Mouse (Mus musculus) MEL (cell line): ENCODE data around the gene Kit. TPM values are rescaled to one million over a fixed set of nuclear protein-coding genes. Genes with fewer than 3 reads are reported as not detected.

Experiments used
- DNase-seq: peaks from one replicate; pipeline ENCODE4 v3.0.0; 2011; ENCODE audit warnings: low read depth, low spot score
- H3K27ac ChIP-seq: 2 replicates; pipeline ENCODE4 v1.5.1; 2012; ENCODE audit warnings: low read depth, mild to moderate bottlenecking, control low read depth, low read length, moderate library complexity; ENCODE audit not compliant: control insufficient read depth
- H3K27me3 ChIP-seq, 2 experiments: fragments of 150-350 bp in 1 of 2; sonication (generic) in 1 of 2; 2 replicates each; pipeline ENCODE4 v1.6.1; 2012; ENCODE audit warnings: low read length in 2 of 2, mild to moderate bottlenecking in 2 of 2, improper control_type of control experiment in 1 of 2, moderate library complexity in 1 of 2; ENCODE audit not compliant: insufficient read depth in 2 of 2, control insufficient read depth in 1 of 2
- H3K36me3 ChIP-seq, 2 experiments: 2 replicates each; pipeline ENCODE4 v1.6.1; 2012 to 2014; ENCODE audit warnings: low read length in 2 of 2, improper control_type of control experiment in 1 of 2, inconsistent platforms in 1 of 2, mild to moderate bottlenecking in 1 of 2; ENCODE audit not compliant: insufficient read depth in 2 of 2, control insufficient read depth in 1 of 2
- H3K4me1 ChIP-seq, 2 experiments: fragments of 150-350 bp in 1 of 2; sonication (generic) in 1 of 2; 2 replicates each; pipeline ENCODE4 v1.6.1; 2012; ENCODE audit warnings: low read length in 2 of 2, improper control_type of control experiment in 1 of 2, mild to moderate bottlenecking in 1 of 2; ENCODE audit not compliant: insufficient read depth in 2 of 2, control insufficient read depth in 1 of 2
- H3K4me3 ChIP-seq, 2 experiments: fragments of 150-350 bp in 1 of 2; sonication (generic) in 1 of 2; 2 replicates each; pipeline ENCODE4 v1.5.1; 2012; ENCODE audit warnings: low read depth in 2 of 2, low read length in 2 of 2, mild to moderate bottlenecking in 2 of 2, moderate library complexity in 2 of 2, control low read depth in 1 of 2, improper control_type of control experiment in 1 of 2; ENCODE audit not compliant: control insufficient read depth in 1 of 2, insufficient read depth in 1 of 2
- H3K79me2 ChIP-seq: 2 replicates; pipeline ENCODE4 v1.6.1; 2012; ENCODE audit warnings: mild to moderate bottlenecking, low read length, moderate library complexity; ENCODE audit not compliant: control insufficient read depth, poor library complexity, insufficient read depth
- H3K9ac ChIP-seq: 2 replicates; pipeline ENCODE4 v1.6.1; 2012; ENCODE audit warnings: low read depth, mild to moderate bottlenecking, control low read depth, low read length, moderate library complexity; ENCODE audit not compliant: control insufficient read depth, poor library complexity, severe bottlenecking
- H3K9me3 ChIP-seq: fragments of 150-350 bp; sonication (generic); replicated peaks from 2 replicates; pipeline ENCODE4 v1.6.1; 2012; ENCODE audit warnings: mild to moderate bottlenecking, low read length, improper control_type of control experiment, moderate library complexity; ENCODE audit not compliant: insufficient read depth
- BHLHE40 ChIP-seq: IDR thresholded peaks from 2 replicates; pipeline ENCODE4 v1.6.1; 2012; ENCODE audit warnings: low read depth, mild to moderate bottlenecking, inconsistent platforms, low read length, improper control_type of control experiment, borderline replicate concordance
- CHD2 ChIP-seq: IDR thresholded peaks from 2 replicates; pipeline ENCODE4 v1.6.1; 2011; ENCODE audit warnings: low read length, improper control_type of control experiment
- E2F4 ChIP-seq: IDR thresholded peaks from 2 replicates; pipeline ENCODE4 v1.6.1; 2011; ENCODE audit warnings: low read depth, low read length, improper control_type of control experiment, borderline replicate concordance
- ELF1 ChIP-seq: IDR thresholded peaks from 2 replicates; pipeline ENCODE4 v1.6.1; 2014; ENCODE audit warnings: low read depth, mild to moderate bottlenecking, inconsistent platforms, low read length, improper control_type of control experiment, moderate library complexity
- GABPA ChIP-seq: IDR thresholded peaks from 2 replicates; pipeline ENCODE4 v1.6.1; 2012; ENCODE audit warnings: low read depth, mild to moderate bottlenecking, inconsistent platforms, low read length, improper control_type of control experiment, moderate library complexity
- JUND ChIP-seq: IDR thresholded peaks from 2 replicates; pipeline ENCODE4 v1.6.1; 2011; ENCODE audit warnings: low read depth, mild to moderate bottlenecking, improper control_type of control experiment, low read length
- KAT2A ChIP-seq: conservative IDR thresholded peaks from 2 replicates; pipeline ENCODE4 v1.6.1; 2012; ENCODE audit warnings: low read depth, low read length, improper control_type of control experiment, inconsistent platforms
- MAX ChIP-seq: IDR thresholded peaks from 2 replicates; pipeline ENCODE4 v1.6.1; 2011; ENCODE audit warnings: low read length, improper control_type of control experiment
- MAZ ChIP-seq: IDR thresholded peaks from 2 replicates; pipeline ENCODE4 v1.6.1; 2012; ENCODE audit warnings: low read depth, mild to moderate bottlenecking, inconsistent platforms, low read length, improper control_type of control experiment
- MEF2A ChIP-seq: IDR thresholded peaks from 2 replicates; pipeline ENCODE4 v1.6.1; 2014; ENCODE audit warnings: low read depth, mild to moderate bottlenecking, inconsistent platforms, low read length, improper control_type of control experiment; ENCODE audit not compliant: poor library complexity, insufficient replicate concordance, severe bottlenecking; ENCODE audit errors: extremely low read depth
- MXI1 ChIP-seq: IDR thresholded peaks from 2 replicates; pipeline ENCODE4 v1.6.1; 2011; ENCODE audit warnings: mild to moderate bottlenecking, low read depth, low read length, improper control_type of control experiment
- MYC ChIP-seq: IDR thresholded peaks from 2 replicates; pipeline ENCODE4 v1.6.1; 2011; ENCODE audit warnings: low read depth, mild to moderate bottlenecking, low read length, improper control_type of control experiment, moderate library complexity
- NELFE ChIP-seq: IDR thresholded peaks from 2 replicates; pipeline ENCODE4 v1.6.1; 2011; ENCODE audit warnings: low read depth, low read length, improper control_type of control experiment
- NRF1 ChIP-seq: IDR thresholded peaks from 2 replicates; pipeline ENCODE4 v1.6.1; 2014; ENCODE audit warnings: low read depth, mild to moderate bottlenecking, inconsistent platforms, low read length, improper control_type of control experiment, moderate library complexity; ENCODE audit not compliant: poor library complexity, insufficient read depth, severe bottlenecking
- POLR2A ChIP-seq, 2 experiments: IDR thresholded peaks; 2 replicates each; pipeline ENCODE4 v1.6.1; 2011 to 2012; ENCODE audit warnings: low read length in 2 of 2, mild to moderate bottlenecking in 2 of 2, control low read depth in 1 of 2, improper control_type of control experiment in 1 of 2, low read depth in 1 of 2, moderate library complexity in 1 of 2; ENCODE audit not compliant: control insufficient read depth in 1 of 2, insufficient read depth in 1 of 2, poor library complexity in 1 of 2
- POLR2AphosphoS2 ChIP-seq: IDR thresholded peaks from 2 replicates; pipeline ENCODE4 v1.6.1; 2011; ENCODE audit warnings: low read length, improper control_type of control experiment
- RAD21 ChIP-seq: IDR thresholded peaks from 2 replicates; pipeline ENCODE4 v1.6.1; 2011; ENCODE audit warnings: mild to moderate bottlenecking, low read depth, low read length, improper control_type of control experiment
- SMC3 ChIP-seq: IDR thresholded peaks from 2 replicates; pipeline ENCODE4 v1.6.1; 2011; ENCODE audit warnings: low read depth, low read length, improper control_type of control experiment
- TBP ChIP-seq: IDR thresholded peaks from 2 replicates; pipeline ENCODE4 v1.8.0; 2011; ENCODE audit warnings: low read depth, low read length, improper control_type of control experiment
- TCF12 ChIP-seq: IDR thresholded peaks from 2 replicates; pipeline ENCODE4 v1.6.1; 2014; ENCODE audit warnings: low read depth, mild to moderate bottlenecking, inconsistent platforms, low read length, improper control_type of control experiment, moderate library complexity
- UBTF ChIP-seq: IDR thresholded peaks from 2 replicates; pipeline ENCODE4 v1.6.1; 2012; ENCODE audit warnings: low read depth, mild to moderate bottlenecking, inconsistent platforms, low read length, improper control_type of control experiment, moderate library complexity, borderline replicate concordance; ENCODE audit not compliant: insufficient read depth
- USF2 ChIP-seq, 2 experiments: IDR thresholded peaks; 2 replicates each; pipeline ENCODE4 v1.6.1; 2011 to 2012; ENCODE audit warnings: improper control_type of control experiment in 2 of 2, low read length in 2 of 2, borderline replicate concordance in 1 of 2, inconsistent platforms in 1 of 2, low read depth in 1 of 2, mild to moderate bottlenecking in 1 of 2; ENCODE audit not compliant: insufficient read depth in 1 of 2
- ZMIZ1 ChIP-seq: IDR thresholded peaks from 2 replicates; pipeline ENCODE4 v1.6.1; 2012; ENCODE audit warnings: low read depth, mild to moderate bottlenecking, inconsistent platforms, low read length, improper control_type of control experiment, moderate library complexity
- ZNF384 ChIP-seq: IDR thresholded peaks from 2 replicates; pipeline ENCODE4 v1.6.1; 2012; ENCODE audit warnings: low read depth, mild to moderate bottlenecking, inconsistent platforms, low read length, improper control_type of control experiment
- polyA plus RNA-seq, 2 experiments: library from polyadenylated mRNA; stranded (reverse) in 1 of 2; unstranded in 1 of 2; fragments of >175 nt in 1 of 2; fragments of >200 nt in 1 of 2; gene quantifications; 2 replicates each; pipeline versions ENCODE4 v1.2.1 to v1.2.4; 2012; ENCODE audit warnings: low replicate concordance in 2 of 2, low read depth in 1 of 2; ENCODE audit not compliant: insufficient read length in 2 of 2, insufficient read depth in 1 of 2, missing spikeins in 1 of 2
- total RNA-seq: library from RNA; depleted of rRNA; stranded (reverse); fragments of 300-350 nt; gene quantifications from 2 replicates; pipeline ENCODE4 v1.2.3, GENCODE M21; 2012

Kit gene
- total and polyA plus RNA-seq, 3 experiments, result 1.0 to 1.8 TPM; not detected in 1

GRCm38 (mm10) chr5:75612380-75612779 is 37.7 kb downstream of the Kit start:
- H3K4me3 ChIP-seq, result no peak overlapping the region
- H3K27ac ChIP-seq, result no peak overlapping the region
- no peak for DNase-seq
- peaks cover 0 to 20% of the 10 kb centered on the region in 2 experiments; a peak in 2 of 4 replicates for H3K36me3 ChIP-seq
- H3K27me3 ChIP-seq, result no peaks in the 10 kb centered on the region
- H3K4me1 ChIP-seq, result peaks cover 4 to 27% of the 10 kb centered on the region in 2 experiments
- no peaks in the 10 kb centered on the region for H3K9me3 ChIP-seq
- H3K9ac ChIP-seq, result no peak overlapping the region
- no peaks in the 10 kb centered on the region; the same call in 1 of the 2 replicates for H3K79me2 ChIP-seq
- TF ChIP-seq RAD21 (no peak), ZMIZ1 (no peak), UBTF (no peak), GABPA (no peak), CHD2 (no peak), ELF1 (no peak), TCF12 (no peak), KAT2A (no peak), POLR2AphosphoS2 (no peak), SMC3 (no peak), MEF2A (no peak), POLR2A (IDR thresholded peaks at IDR 0.05; ENCODE audit: control insufficient read depth in 1 of 2, insufficient read depth in 1 of 2, low read depth in 1 of 2, low read length in 2 of 2, poor library complexity in 1 of 2) (no peak), MAX (no peak), TBP (no peak), E2F4 (no peak)

GRCm38 (mm10) chr5:75612926-75613325 is 38.2 kb downstream of the Kit start:
- H3K27me3 ChIP-seq, result no peaks in the 10 kb centered on the region
- no peak overlapping the region for H3K4me3 ChIP-seq
- H3K4me1 ChIP-seq, result peaks cover 4 to 22% of the 10 kb centered on the region in 2 experiments
- TF ChIP-seq JUND (no peak), BHLHE40 (no peak), CHD2 (no peak), USF2 (IDR thresholded peaks at IDR 0.05; ENCODE audit: borderline replicate concordance in 1 of 2, insufficient read depth in 1 of 2, low read depth in 1 of 2, low read length in 2 of 2) (no peak), ZMIZ1 (no peak), MAX (no peak), ZNF384 (no peak), MXI1 (no peak), MYC (no peak), MAZ (no peak), NRF1 (no peak), SMC3 (no peak), MEF2A (no peak), NELFE (no peak)
- TF ChIP-seq, all 39 proteins: peak for 0
- H3K9me3 ChIP-seq, result no peaks in the 10 kb centered on the region
- DNase-seq, result no peak
- peaks cover 0 to 14% of the 10 kb centered on the region in 2 experiments; a peak in 2 of 4 replicates for H3K36me3 ChIP-seq
- H3K79me2 ChIP-seq, result no peaks in the 10 kb centered on the region; the same call in 1 of the 2 replicates
- H3K27ac ChIP-seq, result no peak overlapping the region
- no peak overlapping the region for H3K9ac ChIP-seq
